Mouse (Mus musculus) forebrain, embryonic 14.5 days (tissue): ENCODE results near the gene Ndufv1. TPM values are rescaled to one million over a fixed set of nuclear protein-coding genes. Genes with fewer than 3 reads are reported as not detected.

Experiments used
- ATAC-seq: fragments of 200-750 bp; cut with Nextera tagmentation; 2 replicates; pipeline ENCODE4 v1.8.0; 2017; ENCODE audit warnings: mild to moderate bottlenecking, moderate library complexity
- DNase-seq: peaks from one replicate; pipeline ENCODE4 v3.0.0-alpha.2; 2015; ENCODE audit warnings: low spot score
- H3K27ac ChIP-seq: fragments of 300-500 bp; sonication (generic); 2 replicates; pipeline ENCODE4 v1.5.1; 2014; ENCODE audit warnings: low read depth, mild to moderate bottlenecking, control low read depth, low read length, moderate library complexity
- H3K27me3 ChIP-seq: fragments of 300-500 bp; sonication (generic); replicated peaks from 2 replicates; pipeline ENCODE4 v1.6.1; 2014; ENCODE audit warnings: low read length, control low read depth, mixed read lengths; ENCODE audit not compliant: control insufficient read depth, insufficient read depth
- H3K36me3 ChIP-seq: fragments of 300-500 bp; sonication (generic); 2 replicates; pipeline ENCODE4 v1.6.1; 2014; ENCODE audit warnings: low read length, control low read depth; ENCODE audit not compliant: control insufficient read depth, insufficient read depth
- H3K4me1 ChIP-seq: fragments of 300-500 bp; sonication (generic); 2 replicates; pipeline ENCODE4 v1.6.1; 2014; ENCODE audit warnings: antibody characterized with exemption, low read length, control low read depth; ENCODE audit not compliant: control insufficient read depth, insufficient read depth
- H3K4me2 ChIP-seq: fragments of 300-500 bp; sonication (generic); 2 replicates; pipeline ENCODE4 v1.6.1; 2014; ENCODE audit warnings: mild to moderate bottlenecking, control low read depth, low read length
- H3K4me3 ChIP-seq: fragments of 300-500 bp; sonication (generic); 2 replicates; pipeline ENCODE4 v1.5.1; 2014; ENCODE audit warnings: low read depth, low read length, control low read depth
- H3K9ac ChIP-seq: fragments of 300-500 bp; sonication (generic); 2 replicates; pipeline ENCODE4 v1.6.1; 2014; ENCODE audit warnings: mild to moderate bottlenecking, low read length, control low read depth, moderate library complexity
- H3K9me3 ChIP-seq: fragments of 300-500 bp; sonication (generic); replicated peaks from 2 replicates; pipeline ENCODE4 v1.6.1; 2016; ENCODE audit warnings: low read length, control low read depth, mixed read lengths; ENCODE audit not compliant: control insufficient read depth
- WGBS: fragments of 180-500 bp; shearing (Covaris S2); extraction: QIAGEN DNeasy Blood & Tissue Kit; methylation state at CpG from one replicate; pipeline ENCODE4 v1.1.7; 2014; 5-methylcytosine and 5-hydroxymethylcytosine counted together
- polyA plus RNA-seq: library from polyadenylated mRNA; unstranded; fragments of >200 nt; fragmentation: Nextera tagmentation; extraction: Ambion mirVana; gene quantifications from 2 replicates; pipeline ENCODE4 v1.2.1, GENCODE M21; 2014

Ndufv1 gene
- polyA plus RNA-seq, 1 experiment from 2014 or later = 254 TPM

GRCm38 (mm10) chr19:4015635-4016034 is 3.0 kb upstream of the Ndufv1 start:
- no peaks in the 10 kb centered on the region; the same call in 1 of the 2 replicates for H3K4me1 ChIP-seq
- no peaks in the 10 kb centered on the region for H3K27me3 ChIP-seq
- ATAC-seq = no peak
- 62% methylated on average over 5 of the region's 5 CpGs for WGBS
- H3K36me3 ChIP-seq = peaks cover 5% of the 10 kb centered on the region; the same call in 1 of the 2 replicates
- no peak overlapping the region for H3K27ac ChIP-seq
- no peak overlapping the region for H3K4me3 ChIP-seq
- no peak overlapping the region for H3K4me2 ChIP-seq
- no peak overlapping the region for H3K9ac ChIP-seq
- no peak for DNase-seq
- no peaks in the 10 kb centered on the region for H3K9me3 ChIP-seq

- no peak overlapping the region for H3K9ac ChIP-seq
- H3K4me1 ChIP-seq = no peaks in the 10 kb centered on the region; the same call in 1 of the 2 replicates
- H3K9me3 ChIP-seq = no peaks in the 10 kb centered on the region
- H3K27ac ChIP-seq = no peak overlapping the region
- DNase-seq (no peak), ATAC-seq (no peak)
- H3K27me3 ChIP-seq = no peaks in the 10 kb centered on the region
- H3K4me3 ChIP-seq = no peak overlapping the region
- peaks cover 12% of the 10 kb centered on the region for H3K36me3 ChIP-seq
- H3K4me2 ChIP-seq = no peak overlapping the region
These were observed 2.2 kb upstream of the Ndufv1 start for GRCm38 (mm10) chr19:4014802-4015201.

GRCm38 (mm10) chr19:4013066-4013465 is 460 bp upstream of the Ndufv1 start:
- ATAC-seq (no peak; the same call in 1 of the 2 replicates), DNase-seq (no peak)
- 25% methylated on average over 9 of the region's 9 CpGs for WGBS
- H3K36me3 ChIP-seq = peaks cover 29% of the 10 kb centered on the region
- peak overlapping the region; percentile 87 for H3K4me3 ChIP-seq
- H3K4me2 ChIP-seq = peak overlapping the region; percentile 41; the same call in 1 of the 2 replicates
- H3K4me1 ChIP-seq = no peaks in the 10 kb centered on the region; the same call in 1 of the 2 replicates
- H3K9ac ChIP-seq = peak overlapping the region; percentile 29; the same call in 1 of the 2 replicates
- H3K9me3 ChIP-seq = no peaks in the 10 kb centered on the region
- no peak overlapping the region for H3K27ac ChIP-seq
- no peaks in the 10 kb centered on the region for H3K27me3 ChIP-seq

- Histone ChIP-seq H3K9me3 (no peaks in the 10 kb centered on the region), H3K4me2 (no peak overlapping the region)
- 90% methylated on average over 5 of the region's 5 CpGs for WGBS
These were observed 1.5 kb downstream of the Ndufv1 start for GRCm38 (mm10) chr19:4011086-4011485.

GRCm38 (mm10) chr19:4005971-4006370 is 6.6 kb downstream of the Ndufv1 start:
- Histone ChIP-seq H3K4me2 (no peak overlapping the region), H3K9me3 (no peaks in the 10 kb centered on the region), H3K27me3 (no peaks in the 10 kb centered on the region), H3K4me1 (peaks cover 5% of the 10 kb centered on the region), H3K4me3 (no peak overlapping the region), H3K27ac (no peak overlapping the region), H3K36me3 (peaks cover 55% of the 10 kb centered on the region), H3K9ac (no peak overlapping the region)
- DNase-seq (no peak), ATAC-seq (no peak)
- 92% methylated on average over 8 of the region's 8 CpGs for WGBS

More at GRCm38 (mm10) chr19:4011086-4011485, 1.5 kb downstream of the Ndufv1 start:
- Histone ChIP-seq H3K36me3 (peaks cover 49% of the 10 kb centered on the region), H3K4me1 (no peaks in the 10 kb centered on the region; the same call in 1 of the 2 replicates), H3K9ac (no peak overlapping the region), H3K27ac (no peak overlapping the region), H3K27me3 (no peaks in the 10 kb centered on the region), H3K4me3 (no peak overlapping the region)
- ATAC-seq (no peak), DNase-seq (no peak)

GRCm38 (mm10) chr19:4005091-4005490 is 7.5 kb downstream of the Ndufv1 start:
- Histone ChIP-seq H3K36me3 (peaks cover 49% of the 10 kb centered on the region), H3K9me3 (no peaks in the 10 kb centered on the region)

GRCm38 (mm10) chr19:4004331-4004730 is 8.3 kb downstream of the Ndufv1 start:
- Histone ChIP-seq H3K4me3 (no peak overlapping the region), H3K27ac (no peak overlapping the region), H3K9me3 (no peaks in the 10 kb centered on the region), H3K36me3 (peaks cover 41% of the 10 kb centered on the region), H3K4me2 (no peak overlapping the region), H3K27me3 (no peaks in the 10 kb centered on the region), H3K4me1 (peaks cover 10% of the 10 kb centered on the region), H3K9ac (no peak overlapping the region)
- ATAC-seq = no peak
- 87% methylated on average over 15 of the region's 15 CpGs for WGBS
- no peak for DNase-seq

More at GRCm38 (mm10) chr19:4005091-4005490, 7.5 kb downstream of the Ndufv1 start:
- DNase-seq (no peak), ATAC-seq (no peak)
- Histone ChIP-seq H3K4me1 (peaks cover 6% of the 10 kb centered on the region), H3K4me3 (no peak overlapping the region), H3K9ac (no peak overlapping the region), H3K4me2 (no peak overlapping the region), H3K27ac (no peak overlapping the region), H3K27me3 (no peaks in the 10 kb centered on the region)
- WGBS = 92% methylated on average over 9 of the region's 9 CpGs

GRCm38 (mm10) chr19:4003641-4004040 is 9.0 kb downstream of the Ndufv1 start:
- no peak for DNase-seq
- H3K27ac ChIP-seq = no peak overlapping the region

GRCm38 (mm10) chr19:4003112-4003511 is 9.5 kb downstream of the Ndufv1 start, which contains the start of gene Doc2g:
Gene Doc2g (plus strand): TSS chr19:4003313.
- Histone ChIP-seq H3K27ac (no peak within 1 kb of the TSS), H3K27me3 (no peaks in the 10 kb centered on the region), H3K4me3 (no peak within 1 kb of the TSS), H3K4me2 (no peak within 1 kb of the TSS), H3K9me3 (no peaks in the 10 kb centered on the region), H3K4me1 (peaks cover 10% of the 10 kb centered on the region), H3K36me3 (peaks cover 29% of the 10 kb centered on the region), H3K9ac (no peak within 1 kb of the TSS)
- DNase-seq = no peak
- WGBS = 90% methylated on average over 1 of the region's 1 CpGs
- no peak for ATAC-seq

More at GRCm38 (mm10) chr19:4003641-4004040, 9.0 kb downstream of the Ndufv1 start:
- peaks cover 10% of the 10 kb centered on the region for H3K4me1 ChIP-seq
- no peaks in the 10 kb centered on the region for H3K9me3 ChIP-seq
- no peak for ATAC-seq
- no peak overlapping the region for H3K4me3 ChIP-seq
- H3K27me3 ChIP-seq = no peaks in the 10 kb centered on the region
- 80% methylated on average over 12 of the region's 12 CpGs for WGBS
- H3K36me3 ChIP-seq = peaks cover 34% of the 10 kb centered on the region
- H3K4me2 ChIP-seq = no peak overlapping the region
- H3K9ac ChIP-seq = no peak overlapping the region
